Mouse (Mus musculus) cerebellum, adult 18-20 months (tissue): Measurements from ENCODE around the gene Wasf3.
"Not testable (repeated sequence)": the region's sequence is repeated elsewhere in the genome, so short reads cannot be mapped to it uniquely, and the experiment has no call there.

Source experiments
- DNase-seq, 2 experiments: peaks; one replicate each; pipeline ENCODE4 v3.0.0; 2021

Gene Wasf3

DNA sequence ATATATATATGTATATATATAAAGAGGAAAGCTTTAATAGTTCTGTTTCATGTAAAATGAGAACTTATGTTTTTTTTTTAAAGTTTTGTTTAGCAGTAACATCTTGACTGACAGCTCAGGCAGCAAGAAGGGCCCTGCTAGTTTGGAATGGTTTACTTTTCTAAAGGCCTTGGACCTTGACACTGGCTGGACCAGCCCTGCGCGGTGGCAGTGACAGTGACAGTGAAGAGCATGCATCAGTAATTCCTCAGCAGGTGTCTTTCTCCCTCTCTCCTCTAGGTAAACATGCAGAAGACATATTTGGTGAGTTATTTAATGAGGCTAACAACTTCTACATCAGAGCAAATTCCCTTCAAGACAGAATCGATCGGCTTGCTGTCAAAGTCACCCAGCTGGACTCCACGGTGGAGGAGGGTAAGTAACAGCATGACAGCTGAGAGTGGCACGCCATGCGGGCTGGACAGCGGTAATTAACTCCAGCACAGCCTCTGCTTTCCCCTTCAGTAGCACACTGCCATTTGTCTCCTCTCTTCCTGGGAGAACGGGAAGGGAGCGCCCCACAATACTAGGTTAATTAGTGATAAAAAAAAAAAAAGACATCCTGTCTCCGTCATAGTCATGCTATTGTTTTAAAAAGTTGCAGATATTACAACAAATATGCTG is 66.9 kb downstream of the Wasf3 start:
- DNase-seq, result no peak

DNA sequence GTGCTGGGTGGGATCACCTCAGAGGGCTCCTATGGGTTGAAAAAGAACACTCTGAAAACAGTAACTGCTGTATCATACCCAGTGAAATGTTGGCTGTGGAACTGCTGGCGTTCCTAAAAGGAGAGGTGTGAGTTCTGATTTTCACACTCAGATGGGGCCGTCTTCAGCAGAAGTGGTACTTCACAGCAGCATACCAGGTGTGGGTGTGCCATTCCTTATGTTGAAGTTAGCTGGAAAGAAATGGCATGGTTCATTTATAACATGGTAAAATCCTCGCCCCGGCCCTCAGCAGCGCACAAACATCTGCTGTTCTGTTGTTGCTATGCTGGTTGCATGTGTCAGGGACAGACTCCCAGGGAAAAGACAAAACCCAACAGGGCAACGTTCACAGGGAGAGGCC is 68.8 kb downstream of the Wasf3 start:
- no peak for DNase-seq

DNA sequence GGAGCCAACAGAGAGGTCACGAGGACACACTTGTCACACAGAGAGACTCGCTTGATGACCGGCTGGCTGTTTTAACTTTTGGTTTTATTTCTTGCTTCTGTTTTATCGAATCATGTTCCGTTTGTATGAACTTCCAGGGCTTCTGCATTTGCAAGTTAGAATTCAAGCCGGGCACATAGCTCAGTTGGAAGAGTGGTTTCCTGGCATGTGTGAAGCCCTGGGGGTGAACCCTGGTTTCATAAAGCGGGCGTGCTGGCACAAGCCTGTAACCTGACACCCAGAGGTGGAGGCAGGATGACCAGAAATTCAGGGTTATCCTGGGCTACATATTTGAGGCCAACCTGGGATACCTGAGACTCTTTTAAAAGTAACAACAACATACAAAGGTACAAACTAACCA is 76.8 kb downstream of the Wasf3 start:
- no peak for DNase-seq

DNA sequence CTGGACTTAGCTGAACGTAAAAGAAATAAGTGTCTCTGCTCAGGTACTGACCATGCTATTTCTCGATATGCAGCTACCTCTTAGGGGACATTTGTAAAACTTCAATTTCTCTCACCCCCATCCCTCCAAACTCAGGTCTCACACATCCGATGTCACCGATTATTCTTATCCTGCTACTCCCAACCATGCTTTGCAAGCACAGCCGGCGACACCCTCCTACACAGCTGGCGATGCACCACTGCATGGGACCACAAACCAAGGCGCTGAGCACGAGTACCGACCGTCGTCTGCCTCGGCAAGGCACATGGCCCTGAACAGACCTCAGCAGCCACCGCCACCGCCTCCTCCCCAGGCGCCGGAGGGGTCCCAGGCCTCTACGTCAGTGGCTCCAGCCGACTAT is 81.9 kb downstream of the Wasf3 start:
- DNase-seq, result no peak

DNA sequence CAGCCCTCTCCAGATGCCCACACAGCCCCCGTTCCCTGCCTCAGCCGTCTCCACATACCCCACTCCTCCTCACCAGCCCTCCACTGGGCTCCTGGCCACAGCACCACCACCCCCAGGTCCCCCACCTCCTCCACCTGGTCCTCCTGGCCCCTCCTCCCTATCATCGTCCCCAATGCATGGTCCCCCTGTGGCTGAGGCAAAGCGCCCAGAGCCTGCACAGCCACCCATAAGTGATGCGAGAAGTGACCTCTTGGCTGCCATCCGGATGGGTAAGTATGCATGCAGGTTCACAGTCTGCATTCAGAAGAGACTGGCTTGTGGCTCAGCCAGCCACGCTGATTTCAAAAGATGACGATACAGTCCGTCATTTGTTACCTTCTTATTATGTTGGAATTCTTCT is 83.5 kb downstream of the Wasf3 start:
- DNase-seq, result no peak

DNA sequence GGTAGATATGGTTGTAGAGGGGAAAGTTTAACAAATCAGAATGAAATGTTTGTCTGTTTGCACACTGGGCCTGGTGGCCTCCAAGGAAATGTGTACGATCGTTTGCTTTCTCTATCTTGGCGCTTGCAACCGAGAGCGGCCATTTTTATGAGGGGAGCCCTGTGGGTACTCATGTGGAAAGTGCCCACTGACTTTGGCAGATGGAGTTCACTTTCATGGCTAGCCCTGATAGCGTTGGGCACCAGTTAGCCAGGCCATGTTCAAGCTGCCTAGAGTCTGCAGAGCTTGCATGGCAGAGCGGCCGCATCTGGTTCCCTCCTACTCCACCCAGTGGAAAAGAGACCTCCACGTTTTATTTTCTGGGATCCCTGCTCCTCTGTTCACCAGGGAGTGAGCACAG is 86.0 kb downstream of the Wasf3 start:
- DNase-seq, result no peak

DNA sequence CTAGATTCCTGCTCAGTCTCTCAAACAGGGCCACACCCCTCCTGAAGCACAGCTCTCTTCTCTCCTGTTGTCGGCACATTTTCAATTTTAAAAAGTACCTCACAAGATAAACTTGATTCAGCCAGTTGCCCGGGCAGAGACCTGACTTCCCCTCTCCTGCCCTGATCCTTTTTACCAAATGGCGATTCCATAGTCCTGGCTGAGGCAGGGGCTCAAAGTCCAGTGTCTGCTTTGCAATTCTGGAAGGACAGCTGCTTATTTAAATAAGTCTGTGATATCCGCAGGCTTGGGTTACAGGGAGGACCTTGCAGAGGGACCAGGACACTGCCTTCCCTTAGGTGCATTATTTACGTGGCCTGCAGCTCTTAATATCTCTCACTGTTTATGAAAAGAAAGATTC is 86.5 kb downstream of the Wasf3 start:
- DNase-seq, result no peak

DNA sequence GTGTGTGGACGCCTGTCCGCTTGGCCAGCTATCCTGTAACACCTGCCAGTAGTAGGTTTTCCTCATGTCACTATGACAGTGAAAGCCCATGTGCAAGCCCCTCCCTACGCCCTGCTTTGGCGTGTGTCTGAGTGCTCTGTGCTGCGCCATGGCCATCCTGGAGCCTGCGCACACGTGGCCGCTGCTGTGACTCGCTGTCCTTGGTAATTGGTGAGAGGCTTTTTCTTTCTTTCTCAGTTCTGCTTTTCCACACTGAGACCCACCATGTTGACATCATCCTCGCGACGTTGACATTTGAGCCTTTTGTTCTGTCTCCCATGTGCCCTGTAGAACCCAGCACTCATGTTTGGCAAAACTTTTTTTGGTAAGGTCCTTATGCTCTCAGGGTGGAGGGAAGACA is 87.0 kb downstream of the Wasf3 start:
- no peak for DNase-seq

DNA sequence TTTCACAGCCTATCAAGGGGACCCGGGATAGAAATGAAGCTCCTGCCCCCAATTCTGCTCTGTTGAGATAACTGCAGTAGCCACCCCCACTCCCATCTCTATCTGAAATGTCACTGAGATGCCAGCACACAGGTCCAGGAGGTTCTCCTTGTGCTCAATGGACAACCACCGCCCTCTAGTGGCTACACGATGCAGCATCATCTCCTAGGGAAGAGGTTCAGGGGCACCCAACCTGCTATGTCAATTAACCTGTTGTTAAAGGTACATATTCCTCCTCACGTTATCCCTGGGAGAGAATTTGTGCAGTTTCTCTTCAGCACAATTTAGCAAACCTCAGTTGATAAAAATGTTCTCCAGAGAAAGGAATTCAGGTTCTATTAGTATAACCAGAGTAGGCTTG is 94.8 kb downstream of the Wasf3 start:
- peak; percentile 62 to 65 for DNase-seq

DNA sequence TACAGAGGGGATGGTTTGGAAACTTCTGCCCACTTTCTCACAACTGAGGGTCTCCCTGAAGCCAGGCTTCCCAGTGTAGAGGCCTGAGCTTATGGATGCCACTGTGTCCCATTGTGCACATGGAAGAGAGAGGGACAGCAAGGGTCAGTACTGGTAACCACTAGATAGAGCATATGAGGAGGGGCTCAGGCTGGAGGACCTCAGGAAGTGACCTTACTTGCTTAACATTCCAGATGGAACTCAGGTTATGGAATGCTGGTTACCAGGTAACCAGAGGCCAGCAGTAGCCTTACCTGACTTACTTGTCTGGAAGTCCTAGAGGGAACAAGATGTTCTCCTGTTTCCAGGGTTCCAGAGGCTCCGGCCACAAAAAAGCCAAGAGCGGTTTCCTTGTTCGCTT is 96.9 kb downstream of the Wasf3 start, which contains the start of gene Gm6408:
TSS of gene Gm6408 (plus strand) at position 301 of the 400 bp plus-strand sequence.
- not testable (repeated sequence) for DNase-seq

DNA sequence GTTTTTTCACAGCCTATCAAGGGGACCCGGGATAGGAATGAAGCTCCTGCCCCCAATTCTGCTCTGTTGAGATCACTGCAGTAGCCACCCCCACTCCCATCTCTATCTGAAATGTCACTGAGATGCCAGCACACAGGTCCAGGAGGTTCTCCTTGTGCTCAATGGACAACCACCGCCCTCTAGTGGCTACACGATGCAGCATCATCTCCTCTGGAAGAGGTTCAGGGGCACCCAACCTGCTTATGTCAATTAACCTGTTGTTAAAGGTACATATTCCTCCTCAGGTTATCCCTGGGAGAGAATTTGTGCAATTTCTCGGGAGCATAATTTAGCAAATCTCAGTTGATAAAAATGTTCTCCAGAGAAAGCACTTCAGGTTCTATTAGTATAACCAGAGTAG is 104.2 kb downstream of the Wasf3 start:
- peak; percentile 33 to 59 for DNase-seq

DNA sequence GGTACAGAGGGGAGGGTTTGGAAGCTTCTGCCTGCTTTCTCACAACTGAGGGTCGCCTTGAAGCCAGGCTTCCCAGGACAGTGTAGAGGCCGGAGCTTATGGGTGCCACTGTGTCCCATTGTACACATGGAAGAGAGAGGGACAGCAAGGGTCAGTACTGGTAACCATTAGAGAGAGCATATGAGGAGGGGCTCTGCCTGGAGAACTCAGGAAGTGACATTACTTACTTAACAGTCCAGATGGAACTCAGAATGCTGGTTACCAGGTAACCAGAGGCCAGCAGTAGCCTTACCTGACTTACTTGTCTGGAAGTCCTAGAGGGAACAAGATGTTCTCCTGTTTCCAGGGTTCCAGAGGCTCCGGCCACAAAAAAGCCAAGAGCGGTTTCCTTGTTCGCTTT is 106.3 kb downstream of the Wasf3 start, which contains the start of gene Gm6370:
TSS of gene Gm6370 (plus strand) at position 301 of the 400 bp plus-strand sequence.
- not testable (repeated sequence) for DNase-seq

DNA sequence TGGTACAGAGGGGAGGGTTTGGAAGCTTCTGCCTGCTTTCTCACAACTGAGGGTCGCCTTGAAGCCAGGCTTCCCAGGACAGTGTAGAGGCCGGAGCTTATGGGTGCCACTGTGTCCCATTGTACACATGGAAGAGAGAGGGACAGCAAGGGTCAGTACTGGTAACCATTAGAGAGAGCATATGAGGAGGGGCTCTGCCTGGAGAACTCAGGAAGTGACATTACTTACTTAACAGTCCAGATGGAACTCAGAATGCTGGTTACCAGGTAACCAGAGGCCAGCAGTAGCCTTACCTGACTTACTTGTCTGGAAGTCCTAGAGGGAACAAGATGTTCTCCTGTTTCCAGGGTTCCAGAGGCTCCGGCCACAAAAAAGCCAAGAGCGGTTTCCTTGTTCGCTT is 117.3 kb downstream of the Wasf3 start, which contains the start of gene 4930449I24Rik:
TSS of gene 4930449I24Rik (plus strand) at position 301 of the 400 bp plus-strand sequence.
- DNase-seq, result not testable (repeated sequence)

DNA sequence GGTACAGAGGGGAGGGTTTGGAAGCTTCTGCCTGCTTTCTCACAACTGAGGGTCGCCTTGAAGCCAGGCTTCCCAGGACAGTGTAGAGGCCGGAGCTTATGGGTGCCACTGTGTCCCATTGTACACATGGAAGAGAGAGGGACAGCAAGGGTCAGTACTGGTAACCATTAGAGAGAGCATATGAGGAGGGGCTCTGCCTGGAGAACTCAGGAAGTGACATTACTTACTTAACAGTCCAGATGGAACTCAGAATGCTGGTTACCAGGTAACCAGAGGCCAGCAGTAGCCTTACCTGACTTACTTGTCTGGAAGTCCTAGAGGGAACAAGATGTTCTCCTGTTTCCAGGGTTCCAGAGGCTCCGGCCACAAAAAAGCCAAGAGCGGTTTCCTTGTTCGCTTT is 129.0 kb downstream of the Wasf3 start, which contains the start of gene Gm3402:
TSS of gene Gm3402 (plus strand) at position 301 of the 400 bp plus-strand sequence.
- DNase-seq, result not testable (repeated sequence)
